Mouse (Mus musculus) cortical plate, adult 2 months (tissue): Measurements from ENCODE around the gene Gm4297. TPM values are rescaled to one million over a fixed set of nuclear protein-coding genes. Genes with fewer than 3 reads are reported as not detected.
"Not testable (repeated sequence)": the region's sequence is repeated elsewhere in the genome, so short reads cannot be mapped to it uniquely, and the experiment has no call there.

Experiments
- H3K27ac ChIP-seq: fragments of 200-500 bp; 2 replicates; pipeline ENCODE4 v1.5.1; 2012; ENCODE audit warnings: low read length, control low read depth, inconsistent platforms; ENCODE audit not compliant: insufficient read depth
- H3K4me1 ChIP-seq: fragments of 200-500 bp; 2 replicates; pipeline ENCODE4 v1.6.1; 2011; ENCODE audit warnings: low read length; ENCODE audit not compliant: control insufficient read depth, insufficient read depth
- H3K4me3 ChIP-seq: fragments of 200-500 bp; 2 replicates; pipeline ENCODE4 v1.5.1; 2011; ENCODE audit warnings: mild to moderate bottlenecking, low read length, control low read depth; ENCODE audit not compliant: insufficient read depth
- polyA plus RNA-seq: library from polyadenylated mRNA; depleted of rRNA; stranded (reverse); fragments of >200 nt; gene quantifications from 2 replicates; pipeline ENCODE4 v1.2.3, GENCODE M21; 2012; rRNA removed

The Gm4297 gene
- polyA plus RNA-seq, result not detected in 2 replicates

- not testable (repeated sequence) for H3K27ac ChIP-seq, H3K4me3 ChIP-seq, H3K4me1 ChIP-seq
Measured at GRCm38 (mm10) chrX:24574795-24575194, at the start of gene Gm4297. Gm4297 (minus strand) TSS chrX:24574895.

Other genes starting within 250 kb of the Gm4297 start
- not detected in 2 replicates for gene Gm5934, start 74.1 kb downstream of the Gm4297 start, polyA plus RNA-seq
- gene Gm5935, start 200.3 kb upstream of the Gm4297 start, polyA plus RNA-seq, result not detected in 2 replicates